Mouse (Mus musculus) hindbrain, postnatal 0 days (tissue): Measurements from ENCODE around the gene Rab9. TPM values are rescaled to one million over a fixed set of nuclear protein-coding genes. Genes with fewer than 3 reads are reported as not detected.
A peak's percentile ranks its signal among the peaks of the same experiment; 100 is the strongest.

ENCODE experiments used
- ATAC-seq: fragments of 200-750 bp; cut with Nextera tagmentation; 2 replicates; pipeline ENCODE4 v1.8.0; 2017; ENCODE audit warnings: mild to moderate bottlenecking, moderate TSS enrichment, moderate library complexity
- DNase-seq: peaks from one replicate; pipeline ENCODE4 v3.0.0-alpha.2; 2015; ENCODE audit warnings: low spot score
- H3K27ac ChIP-seq: fragments of 300-500 bp; sonication (generic); 2 replicates; pipeline ENCODE4 v1.5.1; 2014; ENCODE audit warnings: mild to moderate bottlenecking
- H3K27me3 ChIP-seq: fragments of 300-500 bp; sonication (generic); 2 replicates; pipeline ENCODE4 v1.6.1; 2014; ENCODE audit warnings: low read length, mixed read lengths; ENCODE audit not compliant: insufficient read depth
- H3K36me3 ChIP-seq: fragments of 300-500 bp; sonication (generic); 2 replicates; pipeline ENCODE4 v1.6.1; 2014; ENCODE audit warnings: low read length, mixed read lengths; ENCODE audit not compliant: insufficient read depth
- H3K4me1 ChIP-seq: fragments of 300-500 bp; sonication (generic); 2 replicates; pipeline ENCODE4 v1.6.1; 2014; ENCODE audit warnings: antibody characterized with exemption, low read length, mixed read lengths; ENCODE audit not compliant: insufficient read depth
- H3K4me2 ChIP-seq: fragments of 300-500 bp; sonication (generic); 2 replicates; pipeline ENCODE4 v1.6.1; 2014; ENCODE audit warnings: low read depth, mild to moderate bottlenecking, low read length, moderate library complexity, mixed read lengths
- H3K4me3 ChIP-seq: fragments of 300-500 bp; sonication (generic); 2 replicates; pipeline ENCODE4 v1.5.1; 2014; ENCODE audit warnings: low read length
- H3K9ac ChIP-seq: fragments of 300-500 bp; sonication (generic); replicated peaks from 2 replicates; pipeline ENCODE4 v1.6.1; 2014; ENCODE audit warnings: mild to moderate bottlenecking, low read length, moderate library complexity, mixed read lengths
- H3K9me3 ChIP-seq: fragments of 300-500 bp; sonication (generic); 2 replicates; pipeline ENCODE4 v1.6.1; 2016; ENCODE audit warnings: low read length, mixed read lengths
- CTCF ChIP-seq: IDR thresholded peaks from 2 replicates; pipeline ENCODE4 v1.5.1; 2016; ENCODE audit warnings: antibody characterized with exemption, control low read depth, low read depth
- WGBS: fragments of 180-500 bp; shearing (Covaris S2); extraction: QIAGEN DNeasy Blood & Tissue Kit; methylation state at CpG from one replicate; pipeline ENCODE4 v1.1.7; 2014; 5-methylcytosine and 5-hydroxymethylcytosine counted together
- polyA plus RNA-seq: library from polyadenylated mRNA; unstranded; fragments of >200 nt; fragmentation: Nextera tagmentation; extraction: Ambion mirVana; gene quantifications from 2 replicates; pipeline ENCODE4 v1.2.1, GENCODE M21; 2015
- total RNA-seq: library from RNA; depleted of rRNA; stranded (reverse); fragments of >200 nt; gene quantifications from 2 replicates; pipeline ENCODE4 v1.2.3, GENCODE M21; 2014

The Rab9 gene
- total and polyA plus RNA-seq, 2 experiments from 2014 or later = 29.5 to 65.2 TPM

- Histone ChIP-seq H3K27me3 (no peaks in the 10 kb centered on the region), H3K4me2 (no peak overlapping the region), H3K4me1 (no peaks in the 10 kb centered on the region), H3K27ac (no peak overlapping the region), H3K36me3 (no peaks in the 10 kb centered on the region), H3K9me3 (no peaks in the 10 kb centered on the region), H3K9ac (no peak overlapping the region), H3K4me3 (no peak overlapping the region)
- ATAC-seq (no peak), DNase-seq (no peak)
- TF ChIP-seq CTCF = no peak
- 91% methylated on average over 4 of the region's 4 CpGs for WGBS
Observed at GRCm38 (mm10) chrX:166512071-166512470, 32.4 kb upstream of the Rab9 start.

GRCm38 (mm10) chrX:166511107-166511506 is 31.4 kb upstream of the Rab9 start:
- Histone ChIP-seq H3K27me3 (no peaks in the 10 kb centered on the region), H3K27ac (no peak overlapping the region), H3K4me1 (no peaks in the 10 kb centered on the region), H3K9ac (no peak overlapping the region), H3K4me2 (no peak overlapping the region), H3K4me3 (no peak overlapping the region), H3K9me3 (no peaks in the 10 kb centered on the region), H3K36me3 (no peaks in the 10 kb centered on the region)
- no peak for TF ChIP-seq CTCF
- DNase-seq = no peak
- ATAC-seq = no peak

GRCm38 (mm10) chrX:166509761-166510738 is 30.4 kb upstream of the Rab9 start:
- peak overlapping the region; percentile 42 for H3K9ac ChIP-seq
- DNase-seq (peak; percentile 96), ATAC-seq (peak; percentile 99)
- H3K27ac ChIP-seq = peak overlapping the region; percentile 96
- peak overlapping the region; percentile 51 for H3K4me2 ChIP-seq
- H3K9me3 ChIP-seq = no peaks in the 10 kb centered on the region
- peak overlapping the region; percentile 47 for H3K4me3 ChIP-seq
- WGBS = 34% methylated on average over 62 of the region's 65 CpGs
- TF ChIP-seq CTCF = peak; percentile 43
- no peaks in the 10 kb centered on the region for H3K4me1 ChIP-seq
- H3K27me3 ChIP-seq = no peaks in the 10 kb centered on the region
- H3K36me3 ChIP-seq = no peaks in the 10 kb centered on the region

- TF ChIP-seq CTCF = no peak
- Histone ChIP-seq H3K27ac (no peak overlapping the region), H3K4me1 (no peaks in the 10 kb centered on the region), H3K36me3 (no peaks in the 10 kb centered on the region), H3K4me3 (no peak overlapping the region), H3K4me2 (no peak overlapping the region), H3K27me3 (no peaks in the 10 kb centered on the region), H3K9ac (no peak overlapping the region), H3K9me3 (no peaks in the 10 kb centered on the region)
- DNase-seq = no peak
- ATAC-seq = no peak
- WGBS = 59% methylated on average over 2 of the region's 2 CpGs
Observed at GRCm38 (mm10) chrX:166504421-166504820, 24.8 kb upstream of the Rab9 start.

GRCm38 (mm10) chrX:166499496-166500190 is 20.0 kb upstream of the Rab9 start:
- no peak for TF ChIP-seq CTCF
- no peaks in the 10 kb centered on the region for H3K4me1 ChIP-seq
- no peak overlapping the region for H3K4me2 ChIP-seq
- no peaks in the 10 kb centered on the region for H3K27me3 ChIP-seq
- H3K9ac ChIP-seq = no peak overlapping the region
- no peak overlapping the region for H3K27ac ChIP-seq
- H3K36me3 ChIP-seq = no peaks in the 10 kb centered on the region
- no peak overlapping the region for H3K4me3 ChIP-seq
- DNase-seq = no peak
- H3K9me3 ChIP-seq = no peaks in the 10 kb centered on the region
- 79% methylated on average over 1 of the region's 1 CpGs for WGBS
- no peak for ATAC-seq

- no peak overlapping the region for H3K27ac ChIP-seq
- no peaks in the 10 kb centered on the region for H3K36me3 ChIP-seq
- H3K9me3 ChIP-seq = no peaks in the 10 kb centered on the region
- no peak overlapping the region for H3K9ac ChIP-seq
- H3K4me2 ChIP-seq = no peak overlapping the region
- 53% methylated on average over 4 of the region's 4 CpGs for WGBS
- TF ChIP-seq CTCF = no peak
- no peaks in the 10 kb centered on the region for H3K4me1 ChIP-seq
- DNase-seq = peak; percentile 21
- ATAC-seq = peak; percentile 64; the same call in 1 of the 2 replicates
- no peaks in the 10 kb centered on the region for H3K27me3 ChIP-seq
- H3K4me3 ChIP-seq = no peak overlapping the region
Observed at GRCm38 (mm10) chrX:166497771-166498170, 18.1 kb upstream of the Rab9 start.
